Mouse (Mus musculus) MEL (cell line): Measurements from ENCODE around the gene Fam228a. TPM values are rescaled to one million over a fixed set of nuclear protein-coding genes. Genes with fewer than 3 reads are reported as not detected.
A peak's percentile ranks its signal among the peaks of the same experiment; 100 is the strongest.

ENCODE experiments used
- DNase-seq: peaks from one replicate; pipeline ENCODE4 v3.0.0; 2011; ENCODE audit warnings: low read depth, low spot score
- H3K27ac ChIP-seq: 2 replicates; pipeline ENCODE4 v1.5.1; 2012; ENCODE audit warnings: low read depth, mild to moderate bottlenecking, control low read depth, low read length, moderate library complexity; ENCODE audit not compliant: control insufficient read depth
- H3K27me3 ChIP-seq, 2 experiments: fragments of 150-350 bp in 1 of 2; sonication (generic) in 1 of 2; 2 replicates each; pipeline ENCODE4 v1.6.1; 2012; ENCODE audit warnings: low read length in 2 of 2, mild to moderate bottlenecking in 2 of 2, improper control_type of control experiment in 1 of 2, moderate library complexity in 1 of 2; ENCODE audit not compliant: insufficient read depth in 2 of 2, control insufficient read depth in 1 of 2
- H3K36me3 ChIP-seq, 2 experiments: 2 replicates each; pipeline ENCODE4 v1.6.1; 2012 to 2014; ENCODE audit warnings: low read length in 2 of 2, improper control_type of control experiment in 1 of 2, inconsistent platforms in 1 of 2, mild to moderate bottlenecking in 1 of 2; ENCODE audit not compliant: insufficient read depth in 2 of 2, control insufficient read depth in 1 of 2
- H3K4me1 ChIP-seq, 2 experiments: fragments of 150-350 bp in 1 of 2; sonication (generic) in 1 of 2; 2 replicates each; pipeline ENCODE4 v1.6.1; 2012; ENCODE audit warnings: low read length in 2 of 2, improper control_type of control experiment in 1 of 2, mild to moderate bottlenecking in 1 of 2; ENCODE audit not compliant: insufficient read depth in 2 of 2, control insufficient read depth in 1 of 2
- H3K4me3 ChIP-seq, 2 experiments: fragments of 150-350 bp in 1 of 2; sonication (generic) in 1 of 2; 2 replicates each; pipeline ENCODE4 v1.5.1; 2012; ENCODE audit warnings: low read depth in 2 of 2, low read length in 2 of 2, mild to moderate bottlenecking in 2 of 2, moderate library complexity in 2 of 2, control low read depth in 1 of 2, improper control_type of control experiment in 1 of 2; ENCODE audit not compliant: control insufficient read depth in 1 of 2, insufficient read depth in 1 of 2
- H3K79me2 ChIP-seq: 2 replicates; pipeline ENCODE4 v1.6.1; 2012; ENCODE audit warnings: mild to moderate bottlenecking, low read length, moderate library complexity; ENCODE audit not compliant: control insufficient read depth, poor library complexity, insufficient read depth
- H3K9ac ChIP-seq: 2 replicates; pipeline ENCODE4 v1.6.1; 2012; ENCODE audit warnings: low read depth, mild to moderate bottlenecking, control low read depth, low read length, moderate library complexity; ENCODE audit not compliant: control insufficient read depth, poor library complexity, severe bottlenecking
- H3K9me3 ChIP-seq: fragments of 150-350 bp; sonication (generic); replicated peaks from 2 replicates; pipeline ENCODE4 v1.6.1; 2012; ENCODE audit warnings: mild to moderate bottlenecking, low read length, improper control_type of control experiment, moderate library complexity; ENCODE audit not compliant: insufficient read depth
- BHLHE40 ChIP-seq: IDR thresholded peaks from 2 replicates; pipeline ENCODE4 v1.6.1; 2012; ENCODE audit warnings: low read depth, mild to moderate bottlenecking, inconsistent platforms, low read length, improper control_type of control experiment, borderline replicate concordance
- CHD1 ChIP-seq: IDR thresholded peaks from 2 replicates; pipeline ENCODE4 v1.6.1; 2012; ENCODE audit warnings: low read depth, mild to moderate bottlenecking, inconsistent platforms, low read length, improper control_type of control experiment
- CHD2 ChIP-seq: IDR thresholded peaks from 2 replicates; pipeline ENCODE4 v1.6.1; 2011; ENCODE audit warnings: low read length, improper control_type of control experiment
- ELF1 ChIP-seq: IDR thresholded peaks from 2 replicates; pipeline ENCODE4 v1.6.1; 2014; ENCODE audit warnings: low read depth, mild to moderate bottlenecking, inconsistent platforms, low read length, improper control_type of control experiment, moderate library complexity
- ETS1 ChIP-seq: IDR thresholded peaks from 2 replicates; pipeline ENCODE4 v1.6.1; 2012; ENCODE audit warnings: low read depth, mild to moderate bottlenecking, inconsistent platforms, low read length, improper control_type of control experiment, moderate library complexity
- GABPA ChIP-seq: IDR thresholded peaks from 2 replicates; pipeline ENCODE4 v1.6.1; 2012; ENCODE audit warnings: low read depth, mild to moderate bottlenecking, inconsistent platforms, low read length, improper control_type of control experiment, moderate library complexity
- GATA1 ChIP-seq: IDR thresholded peaks from 2 replicates; pipeline ENCODE4 v1.6.1; 2011; ENCODE audit warnings: low read depth, low read length, improper control_type of control experiment
- JUND ChIP-seq: IDR thresholded peaks from 2 replicates; pipeline ENCODE4 v1.6.1; 2011; ENCODE audit warnings: low read depth, mild to moderate bottlenecking, improper control_type of control experiment, low read length
- MAX ChIP-seq: IDR thresholded peaks from 2 replicates; pipeline ENCODE4 v1.6.1; 2011; ENCODE audit warnings: low read length, improper control_type of control experiment
- MAZ ChIP-seq: IDR thresholded peaks from 2 replicates; pipeline ENCODE4 v1.6.1; 2012; ENCODE audit warnings: low read depth, mild to moderate bottlenecking, inconsistent platforms, low read length, improper control_type of control experiment
- MXI1 ChIP-seq: IDR thresholded peaks from 2 replicates; pipeline ENCODE4 v1.6.1; 2011; ENCODE audit warnings: mild to moderate bottlenecking, low read depth, low read length, improper control_type of control experiment
- MYB ChIP-seq: IDR thresholded peaks from 2 replicates; pipeline ENCODE4 v1.6.1; 2011; ENCODE audit warnings: mild to moderate bottlenecking, low read depth, low read length, improper control_type of control experiment
- MYC ChIP-seq: IDR thresholded peaks from 2 replicates; pipeline ENCODE4 v1.6.1; 2011; ENCODE audit warnings: low read depth, mild to moderate bottlenecking, low read length, improper control_type of control experiment, moderate library complexity
- NRF1 ChIP-seq: IDR thresholded peaks from 2 replicates; pipeline ENCODE4 v1.6.1; 2014; ENCODE audit warnings: low read depth, mild to moderate bottlenecking, inconsistent platforms, low read length, improper control_type of control experiment, moderate library complexity; ENCODE audit not compliant: poor library complexity, insufficient read depth, severe bottlenecking
- POLR2AphosphoS2 ChIP-seq: IDR thresholded peaks from 2 replicates; pipeline ENCODE4 v1.6.1; 2011; ENCODE audit warnings: low read length, improper control_type of control experiment
- POLR2AphosphoS5 ChIP-seq: IDR thresholded peaks from 2 replicates; pipeline ENCODE4 v1.6.1; 2012; ENCODE audit warnings: low read depth, borderline replicate concordance, mild to moderate bottlenecking, inconsistent platforms, low read length, moderate library complexity, mixed read lengths
- RAD21 ChIP-seq: IDR thresholded peaks from 2 replicates; pipeline ENCODE4 v1.6.1; 2011; ENCODE audit warnings: mild to moderate bottlenecking, low read depth, low read length, improper control_type of control experiment
- RCOR1 ChIP-seq: IDR thresholded peaks from 2 replicates; pipeline ENCODE4 v1.6.1; 2012; ENCODE audit warnings: low read depth, mild to moderate bottlenecking, inconsistent platforms, low read length, improper control_type of control experiment
- TAL1 ChIP-seq: IDR thresholded peaks from 2 replicates; pipeline ENCODE4 v1.6.1; 2012; ENCODE audit warnings: mild to moderate bottlenecking, inconsistent platforms, low read length, moderate library complexity, mixed read lengths
- TCF12 ChIP-seq: IDR thresholded peaks from 2 replicates; pipeline ENCODE4 v1.6.1; 2014; ENCODE audit warnings: low read depth, mild to moderate bottlenecking, inconsistent platforms, low read length, improper control_type of control experiment, moderate library complexity
- UBTF ChIP-seq: IDR thresholded peaks from 2 replicates; pipeline ENCODE4 v1.6.1; 2012; ENCODE audit warnings: low read depth, mild to moderate bottlenecking, inconsistent platforms, low read length, improper control_type of control experiment, moderate library complexity, borderline replicate concordance; ENCODE audit not compliant: insufficient read depth
- USF1 ChIP-seq: IDR thresholded peaks from 2 replicates; pipeline ENCODE4 v1.6.1; 2014; ENCODE audit warnings: low read depth, mild to moderate bottlenecking, inconsistent platforms, low read length, improper control_type of control experiment, moderate library complexity
- ZNF384 ChIP-seq: IDR thresholded peaks from 2 replicates; pipeline ENCODE4 v1.6.1; 2012; ENCODE audit warnings: low read depth, mild to moderate bottlenecking, inconsistent platforms, low read length, improper control_type of control experiment
- polyA plus RNA-seq, 2 experiments: library from polyadenylated mRNA; stranded (reverse) in 1 of 2; unstranded in 1 of 2; fragments of >175 nt in 1 of 2; fragments of >200 nt in 1 of 2; gene quantifications; 2 replicates each; pipeline versions ENCODE4 v1.2.1 to v1.2.4; 2012; ENCODE audit warnings: low replicate concordance in 2 of 2, low read depth in 1 of 2; ENCODE audit not compliant: insufficient read length in 2 of 2, insufficient read depth in 1 of 2, missing spikeins in 1 of 2
- total RNA-seq: library from RNA; depleted of rRNA; stranded (reverse); fragments of 300-350 nt; gene quantifications from 2 replicates; pipeline ENCODE4 v1.2.3, GENCODE M21; 2012

The Fam228a gene
- total and polyA plus RNA-seq, 3 experiments, result 0.15 to 0.33 TPM; not detected in 1

DNA sequence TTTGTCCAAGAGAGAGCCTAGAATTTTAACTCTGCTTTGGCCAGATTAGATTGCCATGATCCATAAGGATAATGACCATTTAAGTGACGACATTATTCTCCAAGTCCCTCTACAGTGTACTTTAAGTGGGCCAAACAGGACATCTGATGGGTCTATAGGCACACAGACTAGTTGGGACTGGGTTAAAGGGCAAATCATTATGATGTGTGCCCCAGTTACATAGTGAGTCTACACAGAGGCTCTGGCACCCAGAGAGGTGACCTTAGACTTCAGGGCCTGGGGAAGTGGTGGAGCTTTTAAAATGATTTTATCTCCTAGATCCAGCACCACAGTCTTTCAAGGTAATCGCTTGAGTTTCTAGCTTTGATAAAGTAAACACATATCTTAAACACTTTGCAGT lies 42.0 kb upstream of the Fam228a start:
- H3K36me3 ChIP-seq, result peaks cover 0 to 5% of the 10 kb centered on the region in 2 experiments; a peak in 2 of 4 replicates
- no peaks in the 10 kb centered on the region for H3K9me3 ChIP-seq
- TF ChIP-seq RAD21 (no peak), NRF1 (no peak), GABPA (no peak), MYB (no peak), TAL1 (no peak)
- H3K27me3 ChIP-seq, result no peaks in the 10 kb centered on the region
- no peaks in the 10 kb centered on the region for H3K79me2 ChIP-seq
- no peak overlapping the region for H3K4me3 ChIP-seq
- no peak for DNase-seq
- no peak overlapping the region for H3K27ac ChIP-seq
- no peak overlapping the region for H3K9ac ChIP-seq
- H3K4me1 ChIP-seq, result peaks cover 6 to 8% of the 10 kb centered on the region in 2 experiments; a peak in 3 of 4 replicates

DNA sequence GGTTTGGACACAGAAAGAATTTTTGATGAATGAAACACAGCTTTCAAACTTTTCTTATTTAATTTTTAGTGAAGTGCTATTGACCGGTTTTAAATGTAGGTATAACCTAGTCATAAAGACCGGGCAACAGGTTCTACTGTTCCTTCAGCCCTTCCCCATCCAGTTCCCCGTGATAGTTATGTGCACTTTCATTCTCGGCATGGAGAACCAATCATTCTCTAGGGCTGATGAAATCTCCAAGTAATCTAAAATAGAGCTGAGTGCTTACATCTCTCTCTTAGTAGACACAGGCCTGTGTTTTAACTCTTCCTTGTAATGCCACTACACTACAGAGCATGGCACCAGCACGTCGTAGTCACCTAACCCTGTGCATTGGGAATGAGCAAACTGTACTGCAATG lies 39.5 kb upstream of the Fam228a start:
- H3K36me3 ChIP-seq, result peaks cover 0 to 5% of the 10 kb centered on the region in 2 experiments; a peak in 2 of 4 replicates
- TF ChIP-seq MXI1, result peak; percentile 40; the same call in 1 of the 2 replicates
- TF ChIP-seq MAZ, result no peak
- TF ChIP-seq TCF12, result no peak
- TF ChIP-seq USF1, result no peak
- no peak for TF ChIP-seq POLR2AphosphoS5
- no peak for TF ChIP-seq UBTF
- H3K4me1 ChIP-seq, result peaks cover 6 to 8% of the 10 kb centered on the region in 2 experiments; a peak in 3 of 4 replicates
- 0 out of 2 replicates have a peak overlapping the region, but pooled peaks have one; percentile 33 for H3K9ac ChIP-seq
- H3K4me3 ChIP-seq, result peak overlapping the region in 1 of 2 experiments; percentile 35; a peak in 1 of 4 replicates
- H3K27me3 ChIP-seq, result no peaks in the 10 kb centered on the region
- no peak for DNase-seq
- no peaks in the 10 kb centered on the region for H3K79me2 ChIP-seq
- no peaks in the 10 kb centered on the region for H3K9me3 ChIP-seq
- peak overlapping the region; percentile 56; the same call in 1 of the 2 replicates for H3K27ac ChIP-seq

DNA sequence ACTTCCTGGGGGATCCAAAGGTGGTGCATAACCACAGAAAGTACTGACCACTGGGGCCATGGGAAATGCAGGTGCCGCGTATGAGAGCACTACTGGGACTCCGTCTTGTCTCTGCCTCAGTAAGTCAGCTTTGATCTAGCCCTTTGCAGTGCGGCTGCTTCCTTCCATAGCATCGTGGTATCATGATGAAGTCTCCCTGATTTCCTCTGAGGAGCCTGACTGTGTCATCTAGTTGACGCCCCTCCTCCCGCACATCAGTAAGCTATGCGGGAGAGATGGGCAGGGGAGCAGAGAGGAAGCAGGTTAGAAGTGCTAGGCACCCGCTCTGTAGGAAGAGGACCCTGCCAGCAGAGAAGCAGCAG lies 37.3 kb upstream of the Fam228a start:
- Histone ChIP-seq H3K79me2 (no peaks in the 10 kb centered on the region), H3K36me3 (peaks cover 0 to 5% of the 10 kb centered on the region in 2 experiments; a peak in 2 of 4 replicates), H3K4me3 (no peak overlapping the region), H3K27me3 (no peaks in the 10 kb centered on the region), H3K27ac (no peak overlapping the region; the same call in 1 of the 2 replicates), H3K9me3 (no peaks in the 10 kb centered on the region), H3K9ac (no peak overlapping the region), H3K4me1 (peaks cover 6 to 8% of the 10 kb centered on the region in 2 experiments; a peak in 3 of 4 replicates)
- no peak for DNase-seq
- TF ChIP-seq USF1 (no peak), JUND (no peak), CHD2 (no peak), POLR2AphosphoS5 (no peak), MXI1 (no peak), NRF1 (no peak), ELF1 (no peak), CHD1 (no peak), RCOR1 (no peak), ETS1 (no peak), MAZ (no peak), MAX (no peak), TCF12 (no peak), ZNF384 (no peak), MYC (no peak), POLR2AphosphoS2 (no peak), BHLHE40 (no peak), GATA1 (no peak), GABPA (no peak)
- TF ChIP-seq, all 39 proteins: peak for 0
